Mouse (Mus musculus): ENCODE data around the gene Pak7.

- TF ChIP-seq CTCF (IDR thresholded peaks at IDR 0.05; ENCODE audit: low read depth, low read length) (no peak), POLR2A (IDR thresholded peaks at IDR 0.05; ENCODE audit: borderline replicate concordance, low read depth, low read length) (no peak)
Measured at GRCm38 (mm10) chr2:136175030-136175429, 212.7 kb downstream of the Pak7 start.

All from bone marrow macrophage, adult 2 months (primary cell).